ENCODE assay signal across 9 mouse cellular contexts in the genomic region with DNA sequence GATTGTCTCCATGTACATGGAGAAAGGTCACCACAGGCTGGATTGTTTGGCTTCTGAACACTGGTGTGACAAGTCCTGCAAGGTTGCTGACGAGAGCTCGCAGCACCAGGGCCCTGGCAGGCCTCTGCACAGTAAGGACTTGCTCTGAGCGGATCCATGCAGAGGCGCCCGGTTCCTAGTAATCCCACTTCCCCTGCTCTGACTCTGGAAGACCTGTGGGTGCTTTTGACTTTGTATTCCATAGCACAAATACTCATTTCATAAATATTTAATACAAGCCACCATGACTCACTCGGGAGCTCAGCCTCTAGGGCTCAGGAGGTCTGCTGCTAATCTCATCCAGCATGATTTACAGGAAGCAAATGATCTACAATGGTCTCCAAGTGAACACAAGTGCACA. TPM values are rescaled to one million over a fixed set of nuclear protein-coding genes. Genes with fewer than 3 reads are reported as not detected.
DNase-seq lines count a peak whose midpoint lies in the region; ATAC-seq and TF ChIP-seq lines count a peak whose summit lies in the region.
"Had no signal": no experiment of that assay in that cellular context is flagged by ENCODE, and none has a peak within 500 bp of the region (broad histone marks: within the 10 kb centered on the region; RNA-seq: fewer than 3 reads in every experiment).

No protein-coding gene starts in this region.

- H3K4me2 ChIP-seq in liver, postnatal 0 days (ENCODE audit: low read depth, low read length): no peak overlapping the region
- no peak overlapping the region for H3K4me2 ChIP-seq in liver, embryonic 11.5 days
- no peak overlapping the region for H3K4me2 ChIP-seq in kidney, embryonic 16.5 days (replicated peaks; ENCODE audit: low read depth, low read length)
- no peak overlapping the region for H3K4me2 ChIP-seq in stomach, embryonic 15.5 days
- H3K4me2 ChIP-seq in forebrain, embryonic 13.5 days: no peak overlapping the region
- H3K4me2 ChIP-seq: neural tube, embryonic 13.5 days had no signal

- no peak for DNase-seq in liver, postnatal 0 days
- DNase-seq in liver, embryonic 11.5 days (ENCODE audit: low spot score): no peak
- no peak for DNase-seq in embryo, embryonic 9.5 days (ENCODE audit: extremely low spot score)
- DNase-seq in natural killer cell, adult 2 months (ENCODE audit: low spot score in 2 of 2): no peak

- no peaks in the 10 kb centered on the region for H3K9me3 ChIP-seq in liver, postnatal 0 days (ENCODE audit: low read length)
- H3K9me3 ChIP-seq in liver, embryonic 11.5 days (ENCODE audit: control insufficient read depth, low read length): no peaks in the 10 kb centered on the region
- no peaks in the 10 kb centered on the region for H3K9me3 ChIP-seq in kidney, embryonic 16.5 days (ENCODE audit: low read length)
- no peaks in the 10 kb centered on the region for H3K9me3 ChIP-seq in stomach, embryonic 15.5 days
- no peaks in the 10 kb centered on the region for H3K9me3 ChIP-seq in forebrain, embryonic 13.5 days (replicated peaks)
- H3K9me3 ChIP-seq: neural tube, embryonic 13.5 days had no signal

- TF ChIP-seq POLR2A in embryonic fibroblast, embryonic 13.5 days (IDR thresholded peaks at IDR 0.05; ENCODE audit: low read depth, low read length): no peak

- WGBS in liver, postnatal 0 days (ENCODE audit: insufficient replicate concordance): 64% methylated on average over 6 of the region's 6 CpGs
- WGBS in liver, embryonic 11.5 days: 72% methylated on average over 6 of the region's 6 CpGs
- 78% methylated on average over 6 of the region's 6 CpGs for WGBS in kidney, embryonic 16.5 days
- 39% methylated on average over 6 of the region's 6 CpGs for WGBS in stomach, embryonic 15.5 days
- 91% methylated on average over 6 of the region's 6 CpGs for WGBS in forebrain, embryonic 13.5 days

- H3K27ac ChIP-seq in liver, postnatal 0 days (ENCODE audit: low read depth): peak overlapping the region; percentile 69
- H3K27ac ChIP-seq in liver, embryonic 11.5 days (ENCODE audit: low read depth, low read length): no peak overlapping the region
- peak overlapping the region; percentile 10; the same call in 1 of the 2 replicates for H3K27ac ChIP-seq in embryonic fibroblast, embryonic 13.5 days (ENCODE audit: insufficient read depth, low read length)
- peak overlapping the region; percentile 9; the same call in 1 of the 2 replicates for H3K27ac ChIP-seq in kidney, embryonic 16.5 days (ENCODE audit: low read length)
- peak overlapping the region; percentile 48 for H3K27ac ChIP-seq in stomach, embryonic 15.5 days
- no peak overlapping the region for H3K27ac ChIP-seq in forebrain, embryonic 13.5 days

- no peaks in the 10 kb centered on the region for H3K27me3 ChIP-seq in liver, postnatal 0 days (ENCODE audit: insufficient read depth, low read length)
- no peaks in the 10 kb centered on the region for H3K27me3 ChIP-seq in liver, embryonic 11.5 days (replicated peaks; ENCODE audit: control insufficient read depth, insufficient read depth, low read length)
- H3K27me3 ChIP-seq in kidney, embryonic 16.5 days (ENCODE audit: insufficient read depth, low read length): no peaks in the 10 kb centered on the region
- no peaks in the 10 kb centered on the region for H3K27me3 ChIP-seq in stomach, embryonic 15.5 days (replicated peaks)
- no peaks in the 10 kb centered on the region for H3K27me3 ChIP-seq in forebrain, embryonic 13.5 days
- H3K27me3 ChIP-seq: neural tube, embryonic 13.5 days had no signal

- peaks cover 42% of the 10 kb centered on the region for H3K36me3 ChIP-seq in liver, postnatal 0 days (replicated peaks; ENCODE audit: insufficient read depth, low read length)
- 0 out of 2 replicates have a peak, but pooled peaks cover 2% of the 10 kb centered on the region for H3K36me3 ChIP-seq in liver, embryonic 11.5 days (ENCODE audit: control insufficient read depth, insufficient read depth, low read length)
- peaks cover 4% of the 10 kb centered on the region; the same call in 1 of the 2 replicates for H3K36me3 ChIP-seq in kidney, embryonic 16.5 days (ENCODE audit: insufficient read depth, low read length)
- no peaks in the 10 kb centered on the region for H3K36me3 ChIP-seq in stomach, embryonic 15.5 days
- peaks cover 15% of the 10 kb centered on the region for H3K36me3 ChIP-seq in forebrain, embryonic 13.5 days (ENCODE audit: poor library complexity, severe bottlenecking)

- ATAC-seq in liver, postnatal 0 days: no peak
- ATAC-seq in liver, embryonic 11.5 days (replicated peaks; ENCODE audit: low FRiP score): no peak
- ATAC-seq in kidney, embryonic 16.5 days (ENCODE audit: low FRiP score, low TSS enrichment): no peak
- ATAC-seq in stomach, embryonic 15.5 days (ENCODE audit: insufficient read depth, low FRiP score, low read depth): peak; percentile 58; the same call in 1 of the 2 replicates
- ATAC-seq in forebrain, embryonic 13.5 days: no peak

- H3K9ac ChIP-seq in liver, postnatal 0 days (replicated peaks): no peak overlapping the region
- H3K9ac ChIP-seq in liver, embryonic 11.5 days (ENCODE audit: low read depth, low read length): no peak overlapping the region
- H3K9ac ChIP-seq in kidney, embryonic 16.5 days (replicated peaks; ENCODE audit: low read length): no peak overlapping the region
- H3K9ac ChIP-seq in stomach, embryonic 15.5 days: no peak overlapping the region
- no peak overlapping the region for H3K9ac ChIP-seq in forebrain, embryonic 13.5 days
- H3K9ac ChIP-seq: neural tube, embryonic 13.5 days had no signal

- TF ChIP-seq EP300 in liver, postnatal 0 days (IDR thresholded peaks at IDR 0.05; ENCODE audit: low read depth): no peak

- TF ChIP-seq CTCF in liver, postnatal 0 days (IDR thresholded peaks at IDR 0.05; ENCODE audit: low read depth): no peak
- TF ChIP-seq CTCF in embryonic fibroblast, embryonic 13.5 days (IDR thresholded peaks at IDR 0.05; ENCODE audit: borderline replicate concordance, insufficient read depth, low read length): no peak

- no peak overlapping the region for H3K4me3 ChIP-seq in liver, postnatal 0 days (ENCODE audit: low read depth, low read length)
- H3K4me3 ChIP-seq in liver, embryonic 11.5 days (ENCODE audit: low read depth, low read length): no peak overlapping the region
- no peak overlapping the region for H3K4me3 ChIP-seq in embryonic fibroblast, embryonic 13.5 days (ENCODE audit: insufficient read depth, low read length)
- no peak overlapping the region for H3K4me3 ChIP-seq in kidney, embryonic 16.5 days (ENCODE audit: low read length)
- no peak overlapping the region for H3K4me3 ChIP-seq in stomach, embryonic 15.5 days (replicated peaks)
- no peak overlapping the region for H3K4me3 ChIP-seq in forebrain, embryonic 13.5 days
- H3K4me3 ChIP-seq: neural tube, embryonic 13.5 days had no signal

- no peaks in the 10 kb centered on the region; the same call in 1 of the 2 replicates for H3K4me1 ChIP-seq in liver, postnatal 0 days (ENCODE audit: insufficient read depth)
- H3K4me1 ChIP-seq in liver, embryonic 11.5 days (replicated peaks; ENCODE audit: control insufficient read depth, insufficient read depth, low read length): no peaks in the 10 kb centered on the region
- peaks cover 27% of the 10 kb centered on the region for H3K4me1 ChIP-seq in embryonic fibroblast, embryonic 13.5 days (ENCODE audit: control insufficient read depth, insufficient read depth, low read length)
- H3K4me1 ChIP-seq in kidney, embryonic 16.5 days (ENCODE audit: insufficient read depth, low read length): peaks cover 12% of the 10 kb centered on the region
- H3K4me1 ChIP-seq in stomach, embryonic 15.5 days: peaks cover 14% of the 10 kb centered on the region; the same call in 1 of the 2 replicates
- H3K4me1 ChIP-seq in forebrain, embryonic 13.5 days: no peaks in the 10 kb centered on the region

RNA-seq across cellular contexts. Expression of a gene that starts 54.6 kb away (rescaled TPM):
- polyA plus RNA-seq in liver, postnatal 0 days (2015; fragmentation: Nextera tagmentation; extraction: Ambion mirVana): 0.18 and 0.33 TPM in 2 replicates
- 2.8 and 3.3 TPM in 2 replicates for polyA plus RNA-seq in liver, embryonic 11.5 days (2014; fragmentation: Nextera tagmentation; extraction: Ambion mirVana)
- polyA plus RNA-seq in embryonic fibroblast, embryonic 13.5 days (2011; ENCODE audit: insufficient read length, low read depth, missing spikeins): 0.51 TPM in 1 of 2 replicates, not detected in the other
- polyA plus RNA-seq in kidney, embryonic 16.5 days (2015; fragmentation: Nextera tagmentation; extraction: Ambion mirVana): 6.4 and 8.7 TPM in 2 replicates
- 4.2 and 5.0 TPM in 2 replicates for polyA plus RNA-seq in stomach, embryonic 15.5 days (2015; fragmentation: Nextera tagmentation; extraction: Ambion mirVana)
- polyA plus RNA-seq in forebrain, embryonic 13.5 days (2015; fragmentation: Nextera tagmentation; extraction: Ambion mirVana): 1.4 and 1.7 TPM in 2 replicates

Comparison
In these comparisons a context has a peak if more than half of its experiments do, and no peak if none do; other contexts are left out.
1. H3K27ac ChIP-seq: peak in liver, postnatal 0 days (single experiment), embryonic fibroblast, embryonic 13.5 days (single experiment), kidney, embryonic 16.5 days (single experiment) and stomach, embryonic 15.5 days (single experiment); none in liver, embryonic 11.5 days (single experiment) and forebrain, embryonic 13.5 days (single experiment).